Mouse (Mus musculus): ENCODE measurements around the gene Stambp. TPM values are rescaled to one million over a fixed set of nuclear protein-coding genes. Genes with fewer than 3 reads are reported as not detected.

The Stambp gene
- polyA plus RNA-seq, 1 experiment from 2014 or later: 22.7 TPM

- no peak overlapping the region for H3K9ac ChIP-seq
- no peak overlapping the region for H3K4me2 ChIP-seq (replicated peaks)
- no peaks in the 10 kb centered on the region for H3K9me3 ChIP-seq
- no peak for ATAC-seq (ENCODE audit: insufficient number of reproducible peaks, insufficient read depth, low FRiP score, low TSS enrichment)
- 85% methylated on average over 3 of the region's 3 CpGs for WGBS
- H3K36me3 ChIP-seq: no peaks in the 10 kb centered on the region
- no peak overlapping the region for H3K27ac ChIP-seq
- no peaks in the 10 kb centered on the region for H3K4me1 ChIP-seq
- no peak overlapping the region for H3K4me3 ChIP-seq
- no peaks in the 10 kb centered on the region for H3K27me3 ChIP-seq
Observed at GRCm38 (mm10) chr6:83518637-83519036, 53.9 kb downstream of the Stambp start.

- Histone ChIP-seq H3K27ac (no peak overlapping the region), H3K4me3 (no peak overlapping the region), H3K9me3 (no peaks in the 10 kb centered on the region), H3K27me3 (no peaks in the 10 kb centered on the region), H3K4me2 (replicated peaks) (no peak overlapping the region), H3K36me3 (no peaks in the 10 kb centered on the region), H3K9ac (no peak overlapping the region), H3K4me1 (no peaks in the 10 kb centered on the region)
- ATAC-seq (ENCODE audit: insufficient number of reproducible peaks, insufficient read depth, low FRiP score, low TSS enrichment): no peak
- WGBS: 75% methylated on average over 3 of the region's 3 CpGs
Observed at GRCm38 (mm10) chr6:83515172-83515571, 57.4 kb downstream of the Stambp start.

- Histone ChIP-seq H3K4me3 (no peak overlapping the region), H3K9ac (no peak overlapping the region), H3K27me3 (no peaks in the 10 kb centered on the region), H3K4me2 (replicated peaks) (no peak overlapping the region), H3K27ac (no peak overlapping the region), H3K9me3 (no peaks in the 10 kb centered on the region), H3K36me3 (no peaks in the 10 kb centered on the region), H3K4me1 (no peaks in the 10 kb centered on the region)
- WGBS: 26% methylated on average over 1 of the region's 1 CpGs
- ATAC-seq (ENCODE audit: insufficient number of reproducible peaks, insufficient read depth, low FRiP score, low TSS enrichment): no peak
Observed at GRCm38 (mm10) chr6:83512495-83512894, 60.0 kb downstream of the Stambp start.

- WGBS: 51% methylated on average over 2 of the region's 2 CpGs
- H3K27me3 ChIP-seq: no peaks in the 10 kb centered on the region
- H3K4me2 ChIP-seq (replicated peaks): no peak overlapping the region
- H3K27ac ChIP-seq: no peak overlapping the region
- H3K36me3 ChIP-seq: no peaks in the 10 kb centered on the region
- H3K4me3 ChIP-seq: no peak overlapping the region
- no peak overlapping the region for H3K9ac ChIP-seq
- H3K9me3 ChIP-seq: no peaks in the 10 kb centered on the region
- peaks cover 6% of the 10 kb centered on the region for H3K4me1 ChIP-seq
- ATAC-seq (ENCODE audit: insufficient number of reproducible peaks, insufficient read depth, low FRiP score, low TSS enrichment): no peak
Observed at GRCm38 (mm10) chr6:83510210-83510609, 62.3 kb downstream of the Stambp start.

GRCm38 (mm10) chr6:83509442-83509841 is 63.1 kb downstream of the Stambp start:
- Histone ChIP-seq H3K9me3 (no peaks in the 10 kb centered on the region), H3K4me2 (replicated peaks) (no peak overlapping the region), H3K36me3 (no peaks in the 10 kb centered on the region), H3K4me3 (no peak overlapping the region), H3K4me1 (peaks cover 6% of the 10 kb centered on the region), H3K27ac (no peak overlapping the region), H3K9ac (no peak overlapping the region), H3K27me3 (no peaks in the 10 kb centered on the region)
- WGBS: 54% methylated on average over 8 of the region's 8 CpGs
- no peak for ATAC-seq (ENCODE audit: insufficient number of reproducible peaks, insufficient read depth, low FRiP score, low TSS enrichment)

- Histone ChIP-seq H3K4me1 (peaks cover 6% of the 10 kb centered on the region), H3K9ac (peak overlapping the region; percentile 85), H3K4me3 (peak overlapping the region; percentile 85), H3K36me3 (no peaks in the 10 kb centered on the region), H3K4me2 (replicated peaks) (peak overlapping the region; percentile 68), H3K27me3 (no peaks in the 10 kb centered on the region), H3K9me3 (no peaks in the 10 kb centered on the region), H3K27ac (peak overlapping the region; percentile 97)
- ATAC-seq (ENCODE audit: insufficient number of reproducible peaks, insufficient read depth, low FRiP score, low TSS enrichment): peak; percentile 0; the same call in 1 of the 2 replicates
- 36% methylated on average over 6 of the region's 6 CpGs for WGBS
Observed at GRCm38 (mm10) chr6:83507168-83507546, 65.4 kb downstream of the Stambp start.

- peak within 1 kb of the TSS; percentile 68 for H3K4me2 ChIP-seq (replicated peaks)
- WGBS: under 1% methylated on average over 54 of the region's 54 CpGs
- ATAC-seq (ENCODE audit: insufficient number of reproducible peaks, insufficient read depth, low FRiP score, low TSS enrichment): peak; percentile 99
- H3K4me1 ChIP-seq: peaks cover 6% of the 10 kb centered on the region
- no peaks in the 10 kb centered on the region for H3K27me3 ChIP-seq
- H3K27ac ChIP-seq: peak within 1 kb of the TSS; percentile 97
- H3K4me3 ChIP-seq: peak within 1 kb of the TSS; percentile 85
- H3K9ac ChIP-seq: peak within 1 kb of the TSS; percentile 85
- no peaks in the 10 kb centered on the region for H3K36me3 ChIP-seq
- no peaks in the 10 kb centered on the region for H3K9me3 ChIP-seq
Observed at GRCm38 (mm10) chr6:83506258-83507167, 66.0 kb downstream of the Stambp start, which contains the start of gene Dguok. Gene Dguok (minus strand): TSS chr6:83506969.

- Histone ChIP-seq H3K9ac (no peak overlapping the region), H3K9me3 (no peaks in the 10 kb centered on the region), H3K27ac (0 out of 2 replicates have a peak overlapping the region, but pooled peaks have one; percentile 23), H3K36me3 (0 out of 2 replicates have a peak, but pooled peaks cover under 1% of the 10 kb centered on the region), H3K4me2 (replicated peaks) (peak overlapping the region; percentile 68), H3K4me1 (peaks cover 6% of the 10 kb centered on the region), H3K4me3 (peak overlapping the region; percentile 85), H3K27me3 (no peaks in the 10 kb centered on the region)
- no peak for ATAC-seq (ENCODE audit: insufficient number of reproducible peaks, insufficient read depth, low FRiP score, low TSS enrichment)
- 93% methylated on average over 4 of the region's 4 CpGs for WGBS
Observed at GRCm38 (mm10) chr6:83505554-83505953, 67.0 kb downstream of the Stambp start.

GRCm38 (mm10) chr6:83503361-83503760 is 69.2 kb downstream of the Stambp start:
- peaks cover 6% of the 10 kb centered on the region for H3K4me1 ChIP-seq
- H3K4me2 ChIP-seq (replicated peaks): no peak overlapping the region
- H3K9me3 ChIP-seq: no peaks in the 10 kb centered on the region
- no peak for ATAC-seq (ENCODE audit: insufficient number of reproducible peaks, insufficient read depth, low FRiP score, low TSS enrichment)
- H3K27me3 ChIP-seq: no peaks in the 10 kb centered on the region
- no peak overlapping the region for H3K4me3 ChIP-seq
- WGBS: 85% methylated on average over 3 of the region's 3 CpGs
- no peak overlapping the region for H3K27ac ChIP-seq
- H3K9ac ChIP-seq: no peak overlapping the region
- H3K36me3 ChIP-seq: peaks cover 10% of the 10 kb centered on the region; the same call in 1 of the 2 replicates

- H3K4me3 ChIP-seq: no peak overlapping the region
- 83% methylated on average over 3 of the region's 3 CpGs for WGBS
- H3K27me3 ChIP-seq: no peaks in the 10 kb centered on the region
- no peak overlapping the region for H3K9ac ChIP-seq
- peaks cover 6% of the 10 kb centered on the region for H3K4me1 ChIP-seq
- no peaks in the 10 kb centered on the region for H3K9me3 ChIP-seq
- peaks cover 14% of the 10 kb centered on the region; the same call in 1 of the 2 replicates for H3K36me3 ChIP-seq
- no peak overlapping the region for H3K4me2 ChIP-seq (replicated peaks)
- ATAC-seq (ENCODE audit: insufficient number of reproducible peaks, insufficient read depth, low FRiP score, low TSS enrichment): no peak
- H3K27ac ChIP-seq: no peak overlapping the region
Observed at GRCm38 (mm10) chr6:83502656-83503055, 69.9 kb downstream of the Stambp start.

- ATAC-seq (ENCODE audit: insufficient number of reproducible peaks, insufficient read depth, low FRiP score, low TSS enrichment): no peak
- H3K27me3 ChIP-seq: no peaks in the 10 kb centered on the region
- peaks cover 6% of the 10 kb centered on the region for H3K4me1 ChIP-seq
- no peak overlapping the region for H3K27ac ChIP-seq
- no peaks in the 10 kb centered on the region for H3K9me3 ChIP-seq
- H3K9ac ChIP-seq: no peak overlapping the region
- H3K4me2 ChIP-seq (replicated peaks): no peak overlapping the region
- H3K36me3 ChIP-seq: peaks cover 14% of the 10 kb centered on the region; the same call in 1 of the 2 replicates
- no peak overlapping the region for H3K4me3 ChIP-seq
- 60% methylated on average over 9 of the region's 9 CpGs for WGBS
Observed at GRCm38 (mm10) chr6:83501524-83502310, 70.8 kb downstream of the Stambp start.

Data from embryonic facial prominence, embryonic 12.5 days (tissue).